Mouse (Mus musculus) liver, embryonic 14 days (tissue): ENCODE measurements around the gene Ints5. TPM values are rescaled to one million over a fixed set of nuclear protein-coding genes. Genes with fewer than 3 reads are reported as not detected.

Experiments
- polyA plus RNA-seq: library from polyadenylated mRNA; depleted of rRNA; stranded (reverse); fragments of >200 nt; gene quantifications from 2 replicates; pipeline ENCODE4 v1.2.3, GENCODE M21; 2012; rRNA removed

Gene Ints5
- 10.3 and 12.8 TPM in 2 replicates for polyA plus RNA-seq

DNA sequence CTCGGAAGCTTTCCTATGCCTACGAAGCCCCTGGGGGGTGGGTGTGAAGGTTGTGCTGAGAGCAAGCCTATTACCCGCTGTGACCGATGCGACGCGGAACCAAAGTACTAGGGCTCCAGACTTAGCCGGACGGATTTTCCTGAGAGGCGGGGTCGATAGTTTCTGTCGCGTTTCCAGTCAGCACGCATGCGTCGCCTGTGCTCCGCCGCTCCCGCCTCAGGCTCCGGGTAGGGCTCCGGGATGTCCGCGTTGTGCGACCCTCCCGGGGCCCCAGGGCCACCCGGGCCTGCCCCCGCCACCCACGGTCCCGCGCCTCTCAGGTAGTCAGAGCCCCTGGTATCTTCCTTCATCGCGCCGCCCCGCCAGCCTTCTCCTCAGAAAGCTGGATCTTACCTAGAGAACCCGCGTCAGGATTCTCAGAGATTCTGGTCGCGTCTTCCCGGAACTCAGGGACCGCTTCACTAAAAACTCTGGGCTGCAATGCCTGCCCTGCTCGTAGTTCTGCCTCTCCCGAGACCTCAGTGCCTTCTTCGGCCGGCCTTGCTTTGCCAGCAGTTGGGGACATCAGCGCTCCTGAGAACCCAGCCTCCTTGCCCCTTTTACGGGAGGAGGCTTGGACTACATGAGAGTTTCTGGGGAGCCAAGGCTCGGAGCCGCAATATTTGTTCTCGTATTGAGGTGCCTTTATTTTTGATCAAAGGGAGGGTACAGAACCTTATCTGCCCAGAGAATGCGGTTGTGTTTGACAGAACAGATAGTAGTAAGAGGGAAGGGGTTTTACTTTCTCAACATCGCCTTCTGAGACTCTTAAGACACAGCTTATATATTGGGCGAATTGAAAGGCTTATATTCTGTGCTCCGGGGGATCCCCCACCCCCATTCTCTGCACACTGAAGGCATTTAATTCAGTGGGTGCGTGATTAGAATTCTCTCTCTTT is at the start of gene Ints5:
Gene Ints5 (plus strand): TSS at position 177 of the 938 bp plus-strand sequence.

DNA sequence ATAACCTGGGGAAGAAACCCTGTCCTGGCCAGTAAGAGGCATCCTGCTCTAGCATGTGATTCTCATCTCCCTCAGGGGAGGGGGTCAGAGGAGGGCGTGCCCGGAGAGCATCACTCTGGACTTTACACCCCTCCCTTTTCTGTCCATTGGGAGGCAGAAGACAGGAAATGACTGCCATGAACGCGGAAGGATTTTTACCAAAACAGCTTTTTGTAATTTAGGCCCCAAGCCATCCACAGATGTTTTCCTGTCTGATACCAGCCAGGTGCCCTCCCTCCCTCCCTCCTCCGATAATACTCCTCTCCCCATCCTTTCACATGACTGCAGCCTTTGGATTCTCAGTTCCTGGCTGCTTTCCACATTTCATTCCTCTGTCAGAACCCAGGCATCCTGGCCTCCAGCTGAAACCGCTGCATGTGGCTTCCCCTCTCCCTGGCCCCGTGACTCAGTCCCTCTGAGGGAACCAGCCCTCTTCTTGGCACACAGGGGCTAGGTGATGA is 42.4 kb upstream of the Ints5 start, which contains the start of gene Lrrn4cl:
Gene Lrrn4cl (plus strand): TSS at position 367 of the 500 bp plus-strand sequence.

DNA sequence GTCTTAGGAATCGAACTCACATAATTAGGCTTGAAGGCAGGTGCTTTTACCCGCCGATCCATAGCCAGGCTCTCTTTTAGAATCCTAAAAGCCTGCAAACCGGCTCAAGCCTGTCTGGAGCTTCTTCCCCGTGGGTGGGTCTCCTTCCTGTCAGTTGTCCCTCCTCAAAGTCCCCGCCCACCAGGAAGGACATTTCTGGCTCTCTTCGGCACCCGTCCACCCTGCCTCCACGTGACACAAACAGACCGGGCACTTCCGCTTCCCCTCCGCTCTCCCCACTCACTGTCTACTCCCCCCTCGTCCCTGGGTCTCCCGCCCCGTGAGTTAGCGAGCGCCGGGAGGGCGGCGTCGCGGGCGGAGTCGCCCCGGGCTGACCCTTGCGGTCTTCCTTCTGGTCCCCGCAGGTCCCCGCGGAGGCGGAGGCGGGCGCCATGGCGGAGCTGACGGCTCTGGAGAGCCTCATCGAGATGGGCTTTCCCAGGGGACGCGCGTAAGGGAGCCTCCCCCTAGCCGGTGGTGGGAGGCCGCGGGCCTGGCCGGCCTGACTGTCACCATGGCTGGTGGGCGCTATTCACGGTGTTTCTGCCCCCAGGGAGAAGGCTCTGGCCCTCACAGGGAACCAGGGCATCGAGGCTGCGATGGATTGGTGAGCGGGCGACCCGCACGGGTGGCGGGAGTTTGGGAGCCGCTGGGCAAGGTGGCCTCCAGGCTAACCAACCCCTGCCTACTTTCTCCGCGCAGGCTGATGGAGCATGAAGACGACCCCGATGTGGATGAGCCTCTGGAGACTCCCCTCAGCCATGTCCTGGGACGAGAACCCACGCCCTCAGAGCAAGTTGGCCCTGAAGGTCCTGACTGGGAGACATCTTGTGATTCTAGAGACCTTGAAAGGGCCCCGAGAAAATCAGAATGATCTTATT is 21.3 kb upstream of the Ints5 start, which contains the start of gene Ubxn1:
Gene Ubxn1 (plus strand): TSS at position 230 of the 920 bp plus-strand sequence.

DNA sequence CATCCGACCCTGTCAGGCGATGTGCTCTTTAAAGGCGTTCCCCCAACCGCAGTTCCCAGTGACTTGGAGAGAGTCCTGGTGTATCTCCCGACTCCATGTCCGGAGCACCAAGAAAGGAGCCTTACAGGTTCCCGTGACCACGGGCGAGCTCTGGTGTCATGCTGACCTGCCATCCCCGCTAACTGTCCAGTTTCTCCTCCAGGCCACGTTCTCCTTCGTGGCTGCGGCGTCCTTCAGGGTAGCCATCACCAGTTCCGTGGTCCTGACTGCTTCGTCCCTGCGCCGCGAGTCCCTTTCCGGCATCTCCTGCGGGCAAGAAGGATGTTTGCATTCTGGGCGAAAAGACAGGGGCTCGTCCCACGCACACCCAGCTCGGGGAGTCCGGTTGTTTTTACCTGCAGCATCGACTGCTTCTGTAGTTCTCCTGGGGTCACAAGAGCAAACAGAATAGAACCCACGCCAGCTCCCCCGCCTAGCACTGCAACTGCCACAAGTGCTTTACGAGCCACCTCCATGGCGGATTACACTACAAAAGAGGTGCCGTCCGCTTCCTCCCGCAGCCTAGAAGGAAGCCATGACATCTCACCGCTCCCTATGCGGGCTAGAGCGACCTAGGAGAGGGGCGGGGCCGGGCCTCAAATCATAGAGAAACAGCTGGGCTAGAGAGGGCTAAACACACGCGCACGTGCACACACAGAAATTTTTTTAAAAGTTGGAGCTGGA is 12.3 kb upstream of the Ints5 start, which contains the start of gene Uqcc3:
Gene Uqcc3 (minus strand): TSS at position 613 of the 723 bp plus-strand sequence.

DNA sequence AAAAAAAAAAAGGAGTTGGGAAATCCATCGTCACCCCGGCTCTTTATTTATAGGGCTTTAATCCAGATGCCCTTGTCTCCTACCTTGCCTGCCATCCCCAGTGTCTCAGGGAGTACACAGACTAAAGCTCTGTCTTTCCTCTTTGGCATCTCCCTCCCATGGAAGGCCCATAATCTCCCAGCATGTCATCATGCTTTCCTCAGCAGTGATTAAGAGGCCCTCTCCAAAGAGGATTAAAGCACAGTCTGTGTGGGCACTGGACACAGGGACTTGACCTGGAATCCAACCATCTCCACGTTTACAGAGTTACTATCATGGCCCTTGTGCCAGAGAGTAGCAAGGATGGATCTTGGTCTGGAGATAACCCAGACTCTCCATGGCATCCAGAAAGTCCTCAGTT is 9.2 kb upstream of the Ints5 start, which contains the start of the genes Lbhd1 and Gm49403:
Gene Lbhd1 (plus strand): TSS at position 117 of the 400 bp plus-strand sequence.
Gene Gm49403 (plus strand): TSS at position 315 of the 400 bp plus-strand sequence.

DNA sequence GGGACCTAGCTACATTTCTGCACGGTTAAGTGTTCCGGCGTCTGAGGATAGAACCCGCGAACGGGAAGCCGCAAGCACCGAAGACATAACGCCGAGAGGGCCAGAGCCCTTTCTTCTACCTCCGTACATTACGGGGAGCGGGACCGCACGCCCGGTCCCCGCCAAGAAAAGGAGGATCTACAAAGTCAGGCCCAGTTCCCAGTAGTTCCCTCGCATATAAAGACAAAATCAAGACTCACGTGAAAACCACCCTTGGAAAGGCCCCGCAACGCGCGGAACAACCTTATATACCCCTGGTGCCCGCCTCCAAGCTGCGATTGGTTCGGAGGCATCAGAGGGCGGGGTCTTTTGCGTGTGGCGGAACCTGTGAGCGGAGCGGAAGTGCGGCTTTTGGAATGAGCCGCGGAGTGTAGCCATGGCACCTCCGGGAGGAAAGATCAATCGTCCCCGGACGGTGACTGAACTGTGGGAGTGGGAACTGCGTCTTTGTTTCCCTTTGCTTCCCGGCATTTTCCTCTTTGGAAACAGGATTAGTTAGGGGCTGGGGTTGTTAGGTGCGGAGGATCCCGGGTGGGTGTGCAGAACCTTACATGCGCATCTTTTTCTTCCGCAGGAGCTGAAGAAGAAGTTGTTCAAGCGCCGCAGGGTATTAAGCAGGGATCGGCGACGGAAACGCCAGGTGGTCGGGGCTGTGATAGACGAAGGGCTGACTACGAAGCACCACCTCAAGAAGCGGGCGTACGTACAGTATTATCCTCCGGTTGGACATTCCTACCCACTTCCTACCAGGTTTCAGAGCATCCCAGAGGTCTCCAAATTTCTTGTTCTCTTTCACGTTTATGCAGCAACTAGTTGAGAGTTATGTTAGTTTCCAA is 4.1 kb upstream of the Ints5 start, which contains the start of the genes 1810009A15Rik and Gm49416:
Gene 1810009A15Rik (plus strand): TSS at position 343 of the 875 bp plus-strand sequence.
Gene Gm49416 (plus strand): TSS at position 416 of the 875 bp plus-strand sequence.

DNA sequence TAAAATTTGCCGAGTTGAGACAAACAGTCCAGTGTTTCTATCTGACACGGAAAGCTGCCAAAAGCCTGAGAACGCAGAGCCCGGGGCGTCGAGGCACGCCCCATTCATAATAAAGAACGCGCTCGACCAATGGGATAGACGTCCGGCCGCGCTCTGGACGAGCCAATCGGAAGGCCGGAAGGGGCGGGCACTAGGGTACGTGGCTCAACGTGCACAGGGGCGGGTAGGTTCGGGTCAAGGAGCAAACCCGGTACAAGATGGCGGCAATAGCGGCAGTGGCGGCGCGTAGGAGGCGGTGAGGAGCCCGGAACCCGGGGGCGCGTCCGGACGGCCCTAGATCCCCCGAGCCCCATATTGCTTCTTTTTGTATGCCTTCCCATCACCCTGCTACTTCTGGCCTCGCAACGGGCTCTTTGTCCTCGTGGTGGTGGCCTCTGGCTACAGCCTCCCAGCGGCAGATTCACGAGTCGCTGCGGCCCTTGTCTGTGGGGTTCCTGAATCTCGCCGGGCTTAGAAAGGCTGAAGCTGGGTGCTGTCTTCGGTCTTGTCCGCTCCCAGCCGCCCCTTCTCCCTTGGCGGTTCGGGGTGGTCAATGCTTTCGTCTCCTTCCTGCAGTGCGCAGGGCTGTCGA is 5.2 kb downstream of the Ints5 start, which contains the start of gene Ganab:
Gene Ganab (plus strand): TSS at position 207 of the 631 bp plus-strand sequence.

DNA sequence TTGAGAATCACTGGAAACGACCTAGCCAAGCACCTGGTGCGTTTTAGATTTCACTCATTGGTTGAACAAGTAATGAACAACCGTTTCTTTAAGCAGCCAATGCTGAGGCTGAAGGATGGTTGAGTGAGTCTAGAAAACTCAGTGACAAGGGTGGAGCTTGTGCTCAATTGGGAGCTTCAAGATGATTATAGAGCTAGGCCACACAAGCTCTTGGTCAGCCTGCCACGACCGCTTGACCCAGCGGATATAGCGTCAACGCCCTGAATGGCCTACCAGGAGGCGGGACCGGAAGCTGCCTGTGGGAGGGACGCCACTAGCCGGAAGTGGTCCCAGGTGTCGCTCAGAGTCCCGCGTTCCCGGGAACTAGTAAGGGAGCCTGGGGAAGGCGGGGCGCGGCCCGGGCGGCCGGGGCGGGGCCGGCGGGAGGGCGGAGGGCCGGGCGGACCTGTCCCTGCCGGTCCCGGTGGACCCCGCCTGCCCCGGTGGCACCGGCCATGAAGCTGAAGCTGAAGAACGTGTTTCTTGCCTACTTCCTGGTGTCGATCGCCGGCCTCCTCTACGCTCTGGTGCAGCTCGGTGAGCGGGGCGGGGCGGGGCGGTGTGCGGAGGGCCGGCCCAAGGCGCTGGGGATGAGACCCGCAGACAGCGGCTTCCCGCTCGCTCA is 27.4 kb downstream of the Ints5 start, which contains the start of gene B3gat3:
Gene B3gat3 (plus strand): TSS at position 302 of the 664 bp plus-strand sequence.

DNA sequence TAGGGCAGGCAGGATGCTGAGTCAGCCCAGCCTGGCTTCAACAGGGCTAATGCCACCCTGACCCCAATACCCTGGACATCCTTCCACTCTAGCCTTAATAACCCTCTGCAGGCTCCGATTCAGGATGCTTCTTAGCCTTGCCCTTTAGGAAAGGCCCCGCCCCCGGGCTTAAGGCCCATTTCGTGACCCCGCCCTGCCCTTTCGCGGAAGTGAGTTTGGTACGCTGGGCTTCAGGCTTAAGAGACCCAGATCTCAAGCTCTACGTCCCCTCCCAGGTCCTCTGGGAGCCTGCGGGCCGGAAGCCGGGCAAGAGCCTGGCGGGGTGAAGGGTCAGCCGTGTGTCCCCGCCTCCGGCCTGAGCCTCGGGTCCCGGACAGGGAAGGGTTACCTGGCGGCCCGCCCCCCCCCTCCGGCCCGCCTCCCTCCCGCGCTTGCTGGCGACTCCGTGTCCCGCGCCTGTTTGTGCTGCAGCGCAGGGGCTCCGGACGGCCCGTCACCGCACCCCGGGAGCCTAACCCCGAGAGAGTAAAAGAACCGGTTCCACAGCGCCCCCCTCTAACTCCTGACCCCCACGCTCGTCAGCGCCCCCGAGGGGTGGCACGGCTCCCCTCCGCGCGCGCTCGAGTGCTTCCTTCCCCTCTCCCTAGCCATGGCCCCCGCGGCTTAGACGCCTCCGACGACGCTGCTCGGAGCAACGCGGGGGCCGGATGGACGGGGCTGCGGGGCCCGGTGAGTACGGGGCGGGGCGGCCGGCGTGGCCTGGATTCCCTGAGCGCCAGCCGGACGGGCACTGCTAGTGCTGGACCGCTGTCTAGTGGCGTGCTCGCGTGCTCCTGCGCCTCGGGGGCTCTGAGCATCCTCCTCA is 36.7 kb downstream of the Ints5 start, which contains the start of the genes Rom1 and Eml3:
Gene Rom1 (minus strand): TSS at position 133 of the 865 bp plus-strand sequence.
Gene Eml3 (plus strand): TSS at position 329 of the 865 bp plus-strand sequence.

DNA sequence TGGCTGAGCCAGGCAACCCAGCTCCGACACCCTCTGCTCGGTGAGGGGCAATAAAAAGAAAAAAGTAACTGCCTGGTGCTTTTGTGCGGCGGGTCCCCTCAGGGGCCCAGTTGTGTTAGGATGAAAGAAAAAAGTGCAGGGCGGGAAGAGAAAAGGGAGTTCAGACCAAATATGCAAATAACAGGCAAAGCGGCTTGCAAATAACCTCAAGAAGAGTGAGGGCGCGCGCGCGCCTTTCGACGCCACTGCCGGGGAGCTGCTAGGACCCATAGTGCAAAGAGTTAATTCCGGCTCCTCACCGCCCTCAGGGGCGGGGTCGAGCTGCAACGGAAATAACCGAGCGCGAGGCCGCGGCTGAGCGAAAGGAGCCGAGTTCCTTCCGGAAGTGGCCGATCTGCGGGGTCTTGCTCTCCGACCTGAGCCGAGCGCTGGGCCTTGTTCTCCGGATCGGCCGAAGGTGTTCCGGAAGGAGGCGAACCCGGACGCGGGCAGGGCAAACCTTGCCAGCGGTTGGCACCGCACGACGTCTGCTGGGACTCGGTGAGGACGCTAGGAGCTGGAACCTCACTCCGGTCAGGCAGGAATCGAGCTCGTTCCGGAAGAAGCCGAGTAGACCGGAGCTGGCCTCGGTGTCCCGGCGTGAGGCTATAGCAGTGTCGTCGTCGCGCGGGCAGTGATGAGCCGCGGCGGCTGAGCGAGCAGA is 48.9 kb downstream of the Ints5 start, which contains the start of gene Mta2:
Gene Mta2 (plus strand): TSS at position 361 of the 703 bp plus-strand sequence.

Other genes starting within 250 kb of the Ints5 start
- gene Chrm1, start 229.2 kb upstream of the Ints5 start, polyA plus RNA-seq: not detected in 2 replicates
- 81.8 and 84.2 TPM in 2 replicates for gene Slc3a2, start 169.6 kb upstream of the Ints5 start, polyA plus RNA-seq
- gene Wdr74, start 157.2 kb upstream of the Ints5 start, polyA plus RNA-seq: 32.2 and 39.3 TPM in 2 replicates
- 0.75 and 1.0 TPM in 2 replicates for gene 1700092M07Rik, start 152.3 kb upstream of the Ints5 start, polyA plus RNA-seq
- gene Stx5a, start 151.6 kb upstream of the Ints5 start, polyA plus RNA-seq: 31.7 and 36.3 TPM in 2 replicates
- 85.1 and 95.1 TPM in 2 replicates for gene Nxf1, start 135.9 kb upstream of the Ints5 start, polyA plus RNA-seq
- gene Tmem223, start 122.0 kb upstream of the Ints5 start, polyA plus RNA-seq: 33.9 and 43.4 TPM in 2 replicates
- 51.7 and 63.6 TPM in 2 replicates for gene Tmem179b, start 118.5 kb upstream of the Ints5 start, polyA plus RNA-seq
- 7.1 and 8.8 TPM in 2 replicates for gene Taf6l, start 106.6 kb upstream of the Ints5 start, polyA plus RNA-seq
- gene Polr2g, start 94.4 kb upstream of the Ints5 start, polyA plus RNA-seq: 57.0 and 60.6 TPM in 2 replicates
- gene Zbtb3, start 90.5 kb upstream of the Ints5 start, polyA plus RNA-seq: 0.74 and 1.0 TPM in 2 replicates
- 16.9 and 19.7 TPM in 2 replicates for gene Ttc9c, start 73.7 kb upstream of the Ints5 start, polyA plus RNA-seq
- gene Hnrnpul2, start 73.0 kb upstream of the Ints5 start, polyA plus RNA-seq: 42.8 and 44.0 TPM in 2 replicates
- gene AC129217.1, start 63.2 kb upstream of the Ints5 start, polyA plus RNA-seq: 1.3 and 1.5 TPM in 2 replicates
- 15.4 and 21.0 TPM in 2 replicates for gene Bscl2, start 55.5 kb upstream of the Ints5 start, polyA plus RNA-seq
- gene Gng3, start 53.8 kb upstream of the Ints5 start, polyA plus RNA-seq: 0.01 and 0.05 TPM in 2 replicates
- gene Lrrn4cl, start 42.2 kb upstream of the Ints5 start, polyA plus RNA-seq: 0.12 TPM in 2 replicates
- 66.5 and 70.7 TPM in 2 replicates for gene Ubxn1, start 21.5 kb upstream of the Ints5 start, polyA plus RNA-seq
- gene Uqcc3, start 12.1 kb upstream of the Ints5 start, polyA plus RNA-seq: 24.0 and 25.5 TPM in 2 replicates
- 3.7 and 4.3 TPM in 2 replicates for gene Lbhd1, start 9.3 kb upstream of the Ints5 start, polyA plus RNA-seq
- not detected in 2 replicates for gene Gm49403, start 9.1 kb upstream of the Ints5 start, polyA plus RNA-seq
- gene 1810009A15Rik, start 4.2 kb upstream of the Ints5 start, polyA plus RNA-seq: 56.4 and 61.7 TPM in 2 replicates
- 0.08 TPM in 1 of 2 replicates, not detected in the other for gene Gm49416, start 4.1 kb upstream of the Ints5 start, polyA plus RNA-seq
- gene Ganab, start 5.1 kb downstream of the Ints5 start, polyA plus RNA-seq: 44.2 and 53.9 TPM in 2 replicates
- 22.5 and 27.4 TPM in 2 replicates for gene B3gat3, start 27.4 kb downstream of the Ints5 start, polyA plus RNA-seq
- gene Rom1, start 36.4 kb downstream of the Ints5 start, polyA plus RNA-seq: 1.9 and 2.8 TPM in 2 replicates
- gene Eml3, start 36.5 kb downstream of the Ints5 start, polyA plus RNA-seq: 9.7 and 11.0 TPM in 2 replicates
- 20.0 and 28.3 TPM in 2 replicates for gene Mta2, start 48.9 kb downstream of the Ints5 start, polyA plus RNA-seq
- gene Tut1, start 60.8 kb downstream of the Ints5 start, polyA plus RNA-seq: 9.8 and 10.6 TPM in 2 replicates
- gene Eef1g, start 74.0 kb downstream of the Ints5 start, polyA plus RNA-seq: 194 and 208 TPM in 2 replicates
- gene Ahnak, start 96.3 kb downstream of the Ints5 start, polyA plus RNA-seq: 0.90 and 1.2 TPM in 2 replicates
- gene Scgb1a1, start 195.0 kb downstream of the Ints5 start, polyA plus RNA-seq: not detected in 2 replicates
- gene Asrgl1, start 242.6 kb downstream of the Ints5 start, polyA plus RNA-seq: 3.2 and 4.3 TPM in 2 replicates